Mouse (Mus musculus): ENCODE measurements around the gene Cnot6l.

The Cnot6l gene

DNA sequence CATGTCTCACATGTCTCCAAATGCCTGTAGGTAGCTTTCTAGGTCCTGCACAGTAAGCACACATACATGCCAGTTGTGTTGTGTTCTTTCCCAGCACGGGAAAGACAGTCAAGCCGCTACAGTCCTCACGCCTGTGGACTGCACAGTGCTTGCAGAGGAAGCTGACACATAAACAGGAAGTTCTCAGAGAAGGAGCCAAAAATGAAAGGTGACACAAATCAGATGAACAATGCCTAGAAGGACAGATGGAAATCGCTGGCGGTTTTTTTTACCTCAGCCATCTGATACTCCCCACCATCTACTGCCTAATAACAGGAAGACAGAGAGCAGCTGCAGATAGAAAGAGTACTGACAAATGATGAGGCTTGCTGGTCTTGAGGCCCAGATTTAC, at the start of gene Cnot6l:
Gene Cnot6l, minus strand, starts transcription at position 151 of the 391 bp plus-strand sequence.
- peak; percentile 26 for DNase-seq (ENCODE audit: low spot score)

DNA sequence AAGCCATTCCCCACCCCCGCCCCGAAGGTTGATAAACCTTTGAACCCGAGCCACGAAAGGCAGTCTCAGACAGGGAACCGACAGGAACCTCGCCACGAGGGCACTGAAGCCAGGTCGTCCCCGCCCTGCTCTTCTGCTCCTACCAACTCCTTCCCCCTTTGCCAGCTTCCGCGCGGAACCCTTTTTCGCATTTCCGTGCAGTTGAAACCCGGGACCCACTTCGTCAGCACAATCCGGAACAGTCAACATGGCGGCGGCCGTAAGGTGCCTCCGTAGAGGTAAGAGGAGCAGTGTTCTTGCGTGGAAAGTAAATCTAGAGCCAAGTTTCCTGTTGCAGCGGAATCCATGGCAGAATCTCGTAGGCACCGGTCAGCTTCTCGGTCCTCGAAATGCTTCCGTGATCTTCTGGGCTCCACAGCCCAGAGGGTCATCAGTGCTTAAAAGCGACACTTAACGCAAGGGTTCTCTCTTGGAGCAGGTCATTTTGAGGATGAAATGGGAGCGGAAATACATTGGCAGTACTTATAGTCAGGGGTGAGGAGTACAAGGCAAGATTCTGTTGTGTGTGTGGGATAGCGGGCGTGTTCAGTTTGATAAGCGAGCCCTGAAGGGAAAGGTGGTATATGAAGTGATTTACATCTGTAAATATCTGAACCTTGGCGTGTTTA, 46.1 kb upstream of the Cnot6l start:
- peak; percentile 88 for DNase-seq (ENCODE audit: low spot score)

DNA sequence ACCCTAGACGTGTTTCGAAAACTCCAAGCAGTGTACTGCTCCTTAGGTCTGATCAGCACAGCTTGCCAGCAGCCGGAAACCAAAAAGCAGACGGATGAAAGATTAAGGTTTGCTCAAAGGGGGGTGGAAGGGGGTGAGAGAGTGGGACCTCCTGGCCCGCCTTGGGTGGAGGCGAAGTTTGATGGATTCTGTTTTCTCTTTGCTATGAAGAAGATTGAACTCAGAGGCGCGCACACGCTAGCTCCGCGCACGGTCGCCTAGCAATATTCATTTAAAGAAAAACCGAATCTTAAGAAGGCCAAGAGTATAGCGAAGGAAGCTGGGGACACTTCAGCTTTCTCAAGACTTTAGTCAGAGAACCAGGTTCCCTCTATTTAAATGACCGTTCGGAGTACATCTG, 45.5 kb upstream of the Cnot6l start, which contains the start of gene Mrpl1:
Gene Mrpl1, plus strand, starts transcription at position 35 of the 400 bp plus-strand sequence.
- DNase-seq (ENCODE audit: low spot score), result peak; percentile 13

DNA sequence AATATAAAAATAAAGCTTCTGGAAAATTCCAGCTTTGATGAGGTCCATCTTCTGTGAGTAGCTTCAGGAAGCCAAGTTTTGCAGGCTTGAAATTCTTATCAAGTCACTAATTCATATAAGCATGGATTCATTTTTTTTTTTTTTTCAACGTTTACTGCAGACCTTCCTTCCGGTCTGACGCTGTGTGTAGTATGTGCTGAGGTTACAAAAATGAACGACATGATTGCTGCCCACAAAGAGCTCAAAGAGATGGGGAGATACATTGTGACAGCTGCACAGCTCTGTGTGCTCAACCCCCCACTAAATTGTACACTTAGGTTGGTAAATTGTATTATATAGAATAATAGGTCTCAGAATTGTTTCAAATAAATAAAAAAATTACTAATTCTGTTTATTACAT, 44.6 kb upstream of the Cnot6l start:
- DNase-seq (ENCODE audit: low spot score), result no peak

DNA sequence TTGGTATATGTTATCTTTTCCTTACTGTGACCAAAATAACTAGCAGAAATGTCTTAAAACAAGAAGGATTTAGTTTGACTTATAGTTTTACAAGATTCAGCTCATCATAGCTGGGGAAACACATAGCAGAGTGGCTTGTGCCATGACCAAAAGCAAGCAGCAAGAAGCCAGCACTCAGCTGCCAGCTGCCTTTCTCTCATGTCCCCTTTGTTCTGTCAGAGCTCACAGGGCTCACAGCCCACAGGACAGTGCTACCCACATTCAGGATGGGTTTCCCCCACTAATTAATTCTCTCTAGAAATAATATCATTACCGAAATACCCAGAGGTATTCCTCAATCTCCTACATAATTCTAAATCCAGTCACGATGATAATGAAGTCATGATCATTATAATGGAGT, 43.6 kb upstream of the Cnot6l start:
- DNase-seq (ENCODE audit: low spot score), result no peak

DNA sequence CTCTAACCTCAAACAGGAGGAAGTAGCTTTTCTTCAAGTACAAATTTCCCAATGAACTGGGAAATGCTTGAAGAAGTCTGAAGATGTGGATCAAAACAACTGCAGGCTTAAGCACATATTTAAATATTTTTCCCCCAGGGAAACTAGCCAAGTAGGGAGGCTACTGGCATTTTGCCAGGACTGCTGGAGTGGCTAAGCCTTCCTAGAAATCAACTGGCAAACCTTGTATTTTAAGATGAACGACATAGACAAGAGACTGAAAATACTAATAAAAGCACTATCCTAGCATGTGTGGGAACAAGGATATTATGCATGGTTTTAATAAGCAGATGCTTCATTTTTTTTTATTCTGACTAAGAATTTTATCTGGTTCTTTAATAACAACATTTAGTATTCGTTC, 42.9 kb upstream of the Cnot6l start:
- no peak for DNase-seq (ENCODE audit: low spot score)

DNA sequence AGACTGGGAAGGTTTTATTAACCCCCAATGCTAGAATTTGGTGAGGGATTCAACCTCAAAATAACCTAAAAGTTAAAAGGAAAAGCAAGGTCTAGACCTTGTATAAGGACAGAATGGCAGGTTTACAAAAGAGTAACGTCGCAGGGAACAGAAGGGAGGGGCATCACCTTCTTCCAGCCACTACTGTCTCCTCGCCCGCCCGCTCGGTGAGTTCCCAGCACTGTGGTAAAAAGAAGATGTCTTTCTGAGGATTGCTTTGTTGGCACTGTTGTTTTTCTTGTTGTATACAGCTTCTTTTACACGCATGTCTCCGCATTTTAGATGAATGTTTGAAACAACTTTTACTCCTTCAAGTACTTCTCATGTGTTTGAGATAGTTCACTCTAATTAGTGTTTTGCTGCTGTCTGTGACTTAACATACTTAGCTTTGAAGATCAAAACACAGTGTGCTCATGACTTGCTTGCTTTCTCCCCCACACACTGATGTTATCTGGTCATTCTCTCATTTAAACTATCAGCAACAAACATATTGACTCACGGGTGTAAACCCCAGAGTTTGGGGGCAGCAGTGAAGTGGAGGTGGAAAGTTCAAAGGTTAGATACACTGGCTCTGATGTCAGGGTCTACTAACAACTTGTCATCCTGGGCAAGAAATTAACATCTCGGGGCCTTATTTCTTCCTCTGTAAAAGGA, 37.6 kb upstream of the Cnot6l start:
- DNase-seq (ENCODE audit: low spot score), result no peak

DNA sequence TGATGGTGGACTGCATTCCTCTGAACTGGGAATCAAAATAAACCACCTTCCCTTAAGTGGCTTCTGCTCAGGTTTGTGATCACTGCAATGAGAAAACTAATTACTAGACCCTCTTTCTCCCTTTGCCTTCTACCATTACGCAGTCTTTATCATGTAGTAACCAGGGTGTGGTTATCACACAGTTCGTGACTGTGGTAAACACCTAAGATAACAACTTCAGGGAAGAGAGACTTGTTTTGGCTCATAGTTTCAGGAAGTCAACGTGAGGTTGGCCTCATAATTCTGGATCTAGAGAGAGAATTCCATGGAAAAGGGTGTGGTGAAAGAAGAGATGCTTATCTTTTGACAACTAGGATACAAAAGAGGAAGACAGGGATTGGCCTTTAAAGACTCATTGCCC, 36.3 kb upstream of the Cnot6l start:
- no peak for DNase-seq (ENCODE audit: low spot score)

DNA sequence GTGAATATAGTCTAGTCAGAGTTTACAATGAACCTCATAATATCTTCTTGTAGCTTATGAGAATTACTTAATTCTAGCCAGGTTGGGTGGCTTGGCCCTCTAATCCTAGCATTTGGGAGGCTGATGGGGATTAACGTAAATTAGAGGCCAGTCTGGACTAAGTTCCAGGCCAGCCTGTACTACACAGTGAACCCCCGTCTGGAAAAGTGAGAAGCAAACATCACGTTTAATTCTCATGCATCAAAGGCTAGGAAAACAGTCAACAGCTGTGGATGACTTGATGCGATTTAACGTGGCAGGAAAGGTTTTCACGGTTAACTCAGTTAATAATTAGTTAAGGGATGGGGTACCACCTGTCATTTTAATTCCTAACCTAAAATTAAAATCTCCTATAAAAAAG, 34.3 kb upstream of the Cnot6l start:
- no peak for DNase-seq (ENCODE audit: low spot score)

DNA sequence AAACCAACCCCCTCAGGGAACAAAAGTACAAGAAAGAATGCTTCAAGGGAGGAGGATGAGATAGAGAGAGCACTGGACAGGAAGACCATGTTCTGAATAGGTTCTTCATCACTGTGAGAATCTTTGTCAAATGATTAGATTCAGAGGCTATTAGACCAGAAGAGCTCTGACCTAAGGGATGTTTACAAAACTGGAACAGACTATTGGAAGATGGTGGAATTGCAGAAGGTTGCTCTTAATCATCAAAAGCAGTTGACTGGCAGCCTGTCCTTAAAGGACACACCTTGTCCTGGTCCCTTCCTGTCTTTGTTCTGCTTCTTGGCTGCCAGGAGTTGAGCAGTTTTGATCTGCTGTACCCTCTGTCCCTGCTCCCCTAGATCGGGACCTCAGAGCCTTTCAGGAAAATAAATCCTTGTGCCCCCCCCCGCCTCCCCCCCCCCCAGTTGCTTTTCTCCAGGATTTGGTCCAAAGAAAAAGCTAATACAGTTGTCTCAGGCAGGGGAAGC, 32.6 kb upstream of the Cnot6l start:
- no peak for DNase-seq (ENCODE audit: low spot score)

DNA sequence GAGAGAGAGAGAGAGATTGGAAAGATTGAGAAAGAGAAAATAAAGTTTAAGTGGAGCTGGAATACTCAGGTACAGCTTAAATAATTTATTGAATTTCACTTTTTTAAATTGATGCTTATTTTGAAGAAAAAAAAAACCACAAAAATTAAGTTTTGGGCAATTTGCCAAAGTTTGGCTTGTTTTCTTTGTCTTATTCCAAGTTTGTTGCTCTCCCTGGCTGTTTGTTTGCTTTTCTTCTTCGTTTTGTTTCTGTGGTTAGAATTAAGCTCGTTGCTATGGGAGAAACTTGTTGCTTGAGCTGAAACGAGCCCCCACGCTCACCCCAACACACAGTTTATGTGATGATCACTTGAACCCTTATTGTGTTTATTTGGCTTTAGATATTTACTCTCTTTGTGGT, 27.3 kb upstream of the Cnot6l start:
- DNase-seq (ENCODE audit: low spot score), result no peak

DNA sequence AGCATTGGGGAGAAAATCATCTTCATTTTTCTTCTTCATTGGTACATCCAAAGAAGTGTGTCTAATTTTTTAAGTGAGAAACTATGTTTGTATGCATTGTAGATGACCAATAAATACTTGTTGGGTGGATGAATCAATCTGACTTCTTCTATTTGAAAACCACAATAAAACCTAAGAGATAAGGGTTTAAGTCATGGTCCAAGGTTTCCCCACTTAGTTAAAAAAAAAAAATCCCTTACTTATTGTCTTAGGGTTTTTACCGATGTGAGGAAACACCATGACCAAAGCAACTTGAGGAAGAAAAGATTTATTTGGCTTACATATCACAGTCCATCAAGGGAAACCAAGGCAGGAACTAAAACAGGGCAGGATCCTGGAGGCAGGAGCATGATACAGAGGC, 25.8 kb upstream of the Cnot6l start:
- DNase-seq (ENCODE audit: low spot score), result no peak

DNA sequence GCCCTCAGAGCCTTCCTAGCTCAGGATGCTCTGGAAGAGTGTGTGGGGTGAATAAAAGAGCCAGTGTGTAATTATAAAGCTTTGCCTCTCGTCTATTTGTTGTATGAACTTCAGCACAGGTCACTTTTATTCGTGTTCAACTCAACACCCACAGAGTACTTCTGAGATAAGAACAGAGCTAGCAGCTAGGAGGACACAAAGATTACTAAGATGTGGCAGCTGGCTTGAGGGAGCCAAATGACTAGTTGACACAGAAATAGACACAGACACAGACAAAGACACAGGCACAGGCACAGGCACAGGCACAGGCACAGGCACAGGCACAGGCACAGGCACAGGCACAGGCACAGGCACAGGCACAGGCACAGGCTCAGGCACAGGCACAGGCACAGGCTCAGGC, 20.0 kb upstream of the Cnot6l start:
- no peak for DNase-seq (ENCODE audit: low spot score)

DNA sequence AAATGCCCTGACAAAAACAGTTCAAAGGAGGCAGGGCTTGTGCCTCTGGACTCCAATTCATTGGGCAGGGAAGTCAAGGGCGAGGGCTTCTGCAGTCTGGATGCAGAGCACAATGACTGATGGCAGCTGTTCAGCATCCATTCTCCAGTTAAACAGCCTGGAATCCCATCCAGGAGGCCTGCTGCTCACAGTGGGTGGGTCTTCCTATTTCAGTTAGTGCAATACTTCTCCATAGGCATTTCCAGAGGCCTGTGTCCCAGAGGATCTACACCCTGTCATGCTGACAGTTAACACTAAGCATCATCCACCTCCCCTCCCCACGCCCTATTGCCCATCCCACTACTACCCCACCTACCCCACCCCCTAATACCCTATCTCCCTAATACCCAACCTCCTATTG, 19.2 kb upstream of the Cnot6l start:
- DNase-seq (ENCODE audit: low spot score), result no peak

DNA sequence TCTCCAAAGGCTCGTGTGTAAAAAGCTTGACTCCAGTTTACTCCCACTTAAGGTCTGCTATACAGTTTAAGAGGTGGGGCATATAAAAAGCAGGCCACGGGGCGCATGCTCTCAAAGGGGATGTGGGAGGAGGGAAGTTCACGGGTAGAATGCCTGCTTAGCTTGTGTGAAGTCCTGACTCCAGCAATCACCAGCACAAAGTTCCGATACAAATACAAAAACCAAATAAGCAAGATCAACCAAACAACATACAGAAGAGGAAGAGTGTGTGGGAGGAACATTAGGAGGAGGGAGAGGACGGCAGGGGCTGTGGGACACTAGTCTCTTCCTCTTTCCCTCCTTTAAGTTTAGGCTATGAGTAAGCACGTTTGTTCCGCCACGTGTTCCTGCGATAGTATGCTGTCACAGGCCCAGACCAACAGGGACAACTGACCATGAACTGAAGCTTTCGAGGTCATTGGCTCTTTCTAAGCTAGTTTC, 12.9 kb upstream of the Cnot6l start:
- DNase-seq (ENCODE audit: low spot score), result no peak

DNA sequence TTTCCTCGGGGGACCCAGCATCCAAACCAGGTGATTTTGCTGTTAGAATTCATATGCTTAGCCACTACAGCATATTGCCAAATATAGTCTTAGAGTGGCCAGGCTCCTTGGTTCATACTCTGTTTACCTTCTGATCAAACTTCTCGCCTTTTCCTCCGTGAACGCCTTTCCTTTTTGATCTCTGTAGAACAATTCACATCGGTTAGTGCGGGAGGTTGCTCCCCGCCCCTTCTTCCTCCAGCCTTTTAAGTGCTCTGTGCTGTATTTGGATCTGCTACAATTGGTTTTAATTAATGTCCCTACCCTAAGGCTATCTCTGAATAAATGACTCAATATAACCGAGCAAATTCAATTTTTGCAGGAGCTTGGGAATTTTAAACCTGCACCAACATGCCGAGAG, 12.2 kb upstream of the Cnot6l start:
- no peak for DNase-seq (ENCODE audit: low spot score)

DNA sequence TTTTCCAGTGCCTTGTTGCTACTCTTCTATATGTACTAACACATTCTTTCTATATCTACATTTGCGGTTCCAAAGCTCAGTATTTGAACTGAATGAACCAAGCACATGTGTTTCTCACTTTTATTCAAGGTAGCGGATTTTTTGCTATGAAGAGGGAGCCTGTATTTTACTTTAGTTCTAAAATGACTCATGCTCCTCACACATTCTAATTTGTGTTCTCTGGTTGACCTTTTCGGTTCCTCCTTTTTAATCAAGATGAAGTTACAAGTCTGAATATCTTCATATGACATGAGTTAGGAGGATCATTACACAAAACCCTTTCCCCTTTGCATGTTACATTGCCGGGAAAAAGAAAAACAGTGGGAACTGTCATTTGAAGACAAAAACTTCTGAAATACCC, 7.8 kb upstream of the Cnot6l start:
- no peak for DNase-seq (ENCODE audit: low spot score)

DNA sequence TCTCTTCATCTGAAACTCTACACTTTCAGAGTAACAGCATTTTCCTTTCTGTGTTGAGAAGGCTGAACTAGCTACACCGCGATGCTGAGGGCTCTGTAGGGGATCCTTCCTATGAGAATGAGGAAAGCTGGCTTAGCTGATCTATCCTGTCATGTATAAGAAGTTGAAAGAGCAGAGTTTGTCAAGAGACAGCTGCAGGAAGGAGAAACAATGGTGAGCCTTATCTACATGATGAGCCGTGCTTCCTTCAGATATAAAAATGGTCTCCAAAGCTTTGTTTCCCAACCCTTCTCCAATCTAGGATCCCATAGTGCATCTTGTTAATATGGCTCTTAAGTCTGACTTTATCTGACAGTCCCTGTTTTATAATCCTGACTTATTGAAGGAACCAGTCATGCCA, 6.5 kb upstream of the Cnot6l start:
- DNase-seq (ENCODE audit: low spot score), result no peak

DNA sequence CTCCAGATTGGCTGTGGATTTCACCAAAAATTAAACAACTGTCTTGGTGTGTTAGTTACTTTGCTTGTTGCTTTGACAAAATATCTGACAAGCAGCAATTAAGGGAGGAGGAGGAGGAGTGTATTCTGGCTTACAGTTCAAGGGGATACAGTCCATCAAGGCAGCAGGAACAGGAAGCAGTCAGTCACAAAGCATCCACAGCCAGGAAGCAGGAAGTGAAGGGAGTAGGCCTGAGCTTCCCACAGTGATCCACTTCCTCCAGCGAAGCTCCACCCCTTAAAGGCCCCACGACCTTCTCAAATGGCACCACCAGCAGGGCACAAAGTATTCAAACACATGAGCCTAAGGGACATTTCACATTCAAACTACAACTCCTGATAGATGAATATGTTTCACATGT, 2.8 kb upstream of the Cnot6l start:
- no peak for DNase-seq (ENCODE audit: low spot score)

DNA sequence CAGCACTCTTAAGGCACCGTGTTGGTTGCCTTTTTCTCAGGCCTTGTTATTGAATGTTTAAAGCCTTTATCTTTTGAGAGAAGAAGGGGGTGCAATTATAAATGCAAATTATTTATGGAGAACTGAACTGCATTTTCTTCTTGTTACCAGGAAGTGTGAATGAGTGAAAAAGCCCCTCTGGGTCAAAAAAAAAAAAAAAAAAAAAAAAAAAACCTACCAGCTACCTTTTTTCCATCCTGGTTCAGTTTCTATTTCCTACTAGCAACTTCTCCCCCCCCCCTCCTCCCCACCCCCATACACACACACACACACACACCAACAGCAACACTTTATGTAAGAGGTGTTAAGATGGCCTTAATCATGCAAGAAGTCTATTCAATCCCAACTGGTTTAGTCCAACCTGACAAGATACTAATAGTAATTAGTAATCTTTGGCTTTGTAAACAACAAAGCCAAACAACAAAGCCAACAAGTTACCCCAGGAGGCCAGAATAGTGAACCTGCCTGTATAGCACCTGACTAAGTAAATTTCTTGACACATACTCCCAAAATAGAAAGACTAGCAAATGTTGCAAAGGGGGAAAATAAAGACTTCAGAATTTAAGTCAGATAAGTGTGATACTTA, 463 bp downstream of the Cnot6l start:
- no peak for DNase-seq (ENCODE audit: low spot score)

DNA sequence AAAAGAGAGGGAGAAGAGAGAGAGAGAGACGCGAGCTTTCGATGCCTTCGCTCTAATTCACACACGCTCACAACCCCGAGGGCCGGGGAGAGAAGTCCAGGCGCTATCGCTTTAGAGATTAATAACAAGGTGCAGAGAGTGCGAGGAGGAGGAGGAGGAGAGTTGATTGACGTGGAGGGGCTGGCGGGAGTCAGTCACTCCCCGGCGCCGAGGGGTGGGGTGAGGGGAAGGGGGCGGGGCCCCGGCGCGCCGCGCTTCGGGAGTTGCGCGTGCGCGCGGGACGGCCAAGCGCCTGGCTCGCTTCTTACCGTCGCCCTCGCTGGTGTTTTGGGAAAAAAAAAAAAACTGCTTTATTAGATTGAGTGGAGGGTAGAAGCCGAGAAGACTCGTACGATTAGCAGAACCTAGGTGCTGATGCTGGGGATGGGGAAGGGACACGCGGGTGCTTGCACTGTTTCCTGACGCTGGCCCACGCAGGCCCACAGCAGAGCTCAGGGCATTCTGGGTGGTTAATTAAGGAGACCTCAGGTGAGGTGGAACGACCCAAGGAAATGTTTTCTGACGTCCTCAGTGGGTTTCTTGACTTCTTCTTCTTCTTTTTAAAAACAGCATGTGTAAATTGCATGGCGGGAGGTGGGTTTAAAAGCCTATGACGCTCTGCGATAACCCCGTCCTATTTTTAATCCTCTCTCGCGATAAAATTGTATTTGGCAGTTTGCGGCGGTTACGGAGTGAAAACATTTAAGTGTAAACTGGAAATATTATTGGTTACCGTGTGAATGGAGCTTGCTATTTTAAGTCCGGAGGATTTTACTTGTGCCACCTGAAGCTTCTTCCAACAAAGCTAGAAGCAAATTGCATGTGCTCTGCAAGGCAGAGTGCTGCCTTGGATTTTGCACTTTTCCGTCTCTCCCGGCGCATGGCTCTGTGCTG, 1.3 kb downstream of the Cnot6l start:
- DNase-seq (ENCODE audit: low spot score), result peak; percentile 71

Measured in spleen, adult 12 weeks (tissue).